Mouse (Mus musculus): Measurements from ENCODE around the gene Caap1. TPM values are rescaled to one million over a fixed set of nuclear protein-coding genes. Genes with fewer than 3 reads are reported as not detected.

Gene Caap1
- polyA plus RNA-seq, 1 experiment from 2014 or later: 25.1 TPM

GRCm38 (mm10) chr4:94572677-94573076 lies 16.1 kb upstream of the Caap1 start:
- H3K9me3 ChIP-seq (ENCODE audit: control insufficient read depth, low read length): no peaks in the 10 kb centered on the region
- H3K9ac ChIP-seq (ENCODE audit: low read depth, low read length): no peak overlapping the region
- H3K27me3 ChIP-seq (ENCODE audit: control insufficient read depth, insufficient read depth, low read length): no peaks in the 10 kb centered on the region
- H3K4me2 ChIP-seq (replicated peaks; ENCODE audit: low read depth, low read length): no peak overlapping the region
- H3K36me3 ChIP-seq (ENCODE audit: control insufficient read depth, insufficient read depth, low read length): peaks cover 55% of the 10 kb centered on the region
- 93% methylated on average over 4 of the region's 4 CpGs for WGBS
- no peak overlapping the region for H3K4me3 ChIP-seq (ENCODE audit: low read length)
- ATAC-seq (ENCODE audit: low FRiP score, low TSS enrichment): no peak
- H3K4me1 ChIP-seq (ENCODE audit: control insufficient read depth, insufficient read depth, low read length): no peaks in the 10 kb centered on the region
- H3K27ac ChIP-seq (ENCODE audit: low read depth, low read length): no peak overlapping the region

DNA sequence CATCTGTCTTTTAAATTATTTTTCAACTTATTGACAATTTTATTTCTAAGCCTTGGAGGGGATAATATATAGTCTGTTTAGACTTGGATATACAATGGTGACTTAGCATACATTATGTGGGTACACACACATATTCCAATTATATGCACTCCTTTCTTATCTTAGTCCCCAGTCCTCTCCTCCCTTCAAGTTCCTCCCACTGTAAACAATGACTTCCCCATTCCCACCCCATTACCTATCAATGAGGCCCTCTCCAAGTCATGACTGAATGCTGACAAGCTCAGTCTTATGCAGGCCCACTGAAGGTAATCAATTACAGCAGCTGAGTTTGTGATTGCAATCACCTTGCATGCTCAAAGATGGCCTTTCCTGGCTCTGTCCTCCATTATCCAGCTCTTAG lies 7.7 kb upstream of the Caap1 start:
- Histone ChIP-seq H3K9me3 (ENCODE audit: control insufficient read depth, low read length) (no peaks in the 10 kb centered on the region), H3K27me3 (ENCODE audit: control insufficient read depth, insufficient read depth, low read length) (no peaks in the 10 kb centered on the region), H3K9ac (ENCODE audit: low read depth, low read length) (no peak overlapping the region), H3K4me1 (ENCODE audit: control insufficient read depth, insufficient read depth, low read length) (no peaks in the 10 kb centered on the region), H3K36me3 (ENCODE audit: control insufficient read depth, insufficient read depth, low read length) (peaks cover 14% of the 10 kb centered on the region), H3K4me3 (ENCODE audit: low read length) (no peak overlapping the region), H3K27ac (ENCODE audit: low read depth, low read length) (no peak overlapping the region), H3K4me2 (replicated peaks; ENCODE audit: low read depth, low read length) (no peak overlapping the region)
- ATAC-seq (ENCODE audit: low FRiP score, low TSS enrichment): no peak

- 61% methylated on average over 7 of the region's 7 CpGs for WGBS
- no peak overlapping the region for H3K4me3 ChIP-seq (ENCODE audit: low read length)
- ATAC-seq (ENCODE audit: low FRiP score, low TSS enrichment): no peak
- no peak overlapping the region for H3K27ac ChIP-seq (ENCODE audit: low read depth, low read length)
- H3K27me3 ChIP-seq (ENCODE audit: control insufficient read depth, insufficient read depth, low read length): no peaks in the 10 kb centered on the region
- no peak overlapping the region for H3K9ac ChIP-seq (ENCODE audit: low read depth, low read length)
- H3K4me1 ChIP-seq (ENCODE audit: control insufficient read depth, insufficient read depth, low read length): no peaks in the 10 kb centered on the region
- no peaks in the 10 kb centered on the region for H3K9me3 ChIP-seq (ENCODE audit: control insufficient read depth, low read length)
- H3K4me2 ChIP-seq (replicated peaks; ENCODE audit: low read depth, low read length): no peak overlapping the region
- H3K36me3 ChIP-seq (ENCODE audit: control insufficient read depth, insufficient read depth, low read length): peaks cover 6% of the 10 kb centered on the region; the same call in 1 of the 2 replicates
These were observed 5.5 kb upstream of the Caap1 start for GRCm38 (mm10) chr4:94561954-94562648.

- no peak overlapping the region for H3K4me2 ChIP-seq (replicated peaks; ENCODE audit: low read depth, low read length)
- WGBS: 66% methylated on average over 1 of the region's 1 CpGs
- no peaks in the 10 kb centered on the region for H3K9me3 ChIP-seq (ENCODE audit: control insufficient read depth, low read length)
- H3K36me3 ChIP-seq (ENCODE audit: control insufficient read depth, insufficient read depth, low read length): no peaks in the 10 kb centered on the region
- no peak for ATAC-seq (ENCODE audit: low FRiP score, low TSS enrichment)
- no peak overlapping the region for H3K9ac ChIP-seq (ENCODE audit: low read depth, low read length)
- H3K4me3 ChIP-seq (ENCODE audit: low read length): no peak overlapping the region
- H3K27ac ChIP-seq (ENCODE audit: low read depth, low read length): no peak overlapping the region
- no peaks in the 10 kb centered on the region for H3K27me3 ChIP-seq (ENCODE audit: control insufficient read depth, insufficient read depth, low read length)
- H3K4me1 ChIP-seq (ENCODE audit: control insufficient read depth, insufficient read depth, low read length): peaks cover 4% of the 10 kb centered on the region
These were observed 3.7 kb upstream of the Caap1 start for GRCm38 (mm10) chr4:94560316-94560715.

DNA sequence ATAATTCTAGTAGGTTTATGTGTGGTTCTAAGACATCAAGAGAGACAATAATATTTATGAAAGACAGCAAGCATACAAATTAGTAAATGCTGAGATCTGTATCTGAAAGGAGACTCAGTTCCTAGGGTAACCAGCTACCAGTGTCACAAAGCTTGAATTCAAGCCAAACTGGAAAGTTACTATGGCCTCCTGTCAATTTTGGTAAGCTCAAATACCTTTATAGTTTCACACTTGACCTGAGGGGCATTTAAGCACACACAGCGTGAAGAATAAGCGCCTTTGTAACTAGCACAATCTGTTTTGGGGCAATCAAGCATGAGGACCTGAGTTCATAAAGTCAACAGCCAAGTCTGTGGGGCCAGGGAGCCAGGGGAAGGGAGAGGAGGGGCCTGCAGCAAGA lies 2.7 kb upstream of the Caap1 start:
- Histone ChIP-seq H3K27ac (ENCODE audit: low read depth, low read length) (no peak overlapping the region), H3K4me1 (ENCODE audit: control insufficient read depth, insufficient read depth, low read length) (peaks cover 8% of the 10 kb centered on the region), H3K9ac (ENCODE audit: low read depth, low read length) (no peak overlapping the region), H3K9me3 (ENCODE audit: control insufficient read depth, low read length) (no peaks in the 10 kb centered on the region), H3K36me3 (ENCODE audit: control insufficient read depth, insufficient read depth, low read length) (no peaks in the 10 kb centered on the region), H3K4me3 (ENCODE audit: low read length) (no peak overlapping the region), H3K4me2 (replicated peaks; ENCODE audit: low read depth, low read length) (no peak overlapping the region), H3K27me3 (ENCODE audit: control insufficient read depth, insufficient read depth, low read length) (no peaks in the 10 kb centered on the region)
- 38% methylated on average over 2 of the region's 2 CpGs for whole genome bisulfite sequencing
- ATAC-seq (ENCODE audit: low FRiP score, low TSS enrichment): no peak

DNA sequence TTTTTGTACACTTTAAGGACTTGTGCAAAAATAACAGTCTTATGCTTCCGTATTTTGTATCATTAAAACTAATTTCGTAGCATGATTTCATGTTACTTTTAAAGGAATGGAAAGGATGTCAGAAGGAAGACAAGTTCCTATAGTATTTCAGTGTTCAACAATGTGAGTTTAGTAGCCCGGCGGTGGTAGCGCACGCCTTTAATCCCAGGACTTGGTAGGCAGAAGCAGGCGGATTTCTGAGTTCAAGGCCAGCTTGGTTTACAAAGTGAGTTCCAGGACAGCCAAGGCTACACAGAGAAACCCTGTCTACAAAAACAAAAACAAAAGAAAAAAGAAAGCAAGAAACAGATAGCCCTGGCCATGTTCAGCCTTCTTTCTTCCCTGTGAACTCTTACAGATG lies 549 bp upstream of the Caap1 start:
- Histone ChIP-seq H3K36me3 (ENCODE audit: control insufficient read depth, insufficient read depth, low read length) (no peaks in the 10 kb centered on the region), H3K4me3 (ENCODE audit: low read length) (peak overlapping the region; percentile 96; the same call in 1 of the 2 replicates), H3K4me1 (ENCODE audit: control insufficient read depth, insufficient read depth, low read length) (peaks cover 8% of the 10 kb centered on the region), H3K9me3 (ENCODE audit: control insufficient read depth, low read length) (no peaks in the 10 kb centered on the region), H3K4me2 (replicated peaks; ENCODE audit: low read depth, low read length) (peak overlapping the region; percentile 62), H3K27me3 (ENCODE audit: control insufficient read depth, insufficient read depth, low read length) (no peaks in the 10 kb centered on the region), H3K27ac (ENCODE audit: low read depth, low read length) (no peak overlapping the region), H3K9ac (ENCODE audit: low read depth, low read length) (no peak overlapping the region)
- 72% methylated on average over 7 of the region's 7 CpGs for WGBS
- 0 out of 2 replicates have a peak, but pooled peaks have one; percentile 0 for ATAC-seq (ENCODE audit: low FRiP score, low TSS enrichment)

- Histone ChIP-seq H3K27ac (ENCODE audit: low read depth, low read length) (no peak overlapping the region), H3K4me2 (replicated peaks; ENCODE audit: low read depth, low read length) (peak overlapping the region; percentile 62), H3K9me3 (ENCODE audit: control insufficient read depth, low read length) (no peaks in the 10 kb centered on the region), H3K4me1 (ENCODE audit: control insufficient read depth, insufficient read depth, low read length) (peaks cover 8% of the 10 kb centered on the region), H3K4me3 (ENCODE audit: low read length) (peak overlapping the region; percentile 96; the same call in 1 of the 2 replicates), H3K27me3 (ENCODE audit: control insufficient read depth, insufficient read depth, low read length) (no peaks in the 10 kb centered on the region), H3K9ac (ENCODE audit: low read depth, low read length) (no peak overlapping the region), H3K36me3 (ENCODE audit: control insufficient read depth, insufficient read depth, low read length) (no peaks in the 10 kb centered on the region; the same call in 1 of the 2 replicates)
- WGBS: 91% methylated on average over 5 of the region's 5 CpGs
- no peak for ATAC-seq (ENCODE audit: low FRiP score, low TSS enrichment)
These were observed 1.6 kb downstream of the Caap1 start for GRCm38 (mm10) chr4:94554955-94555494.

GRCm38 (mm10) chr4:94544321-94544720 lies 12.3 kb downstream of the Caap1 start:
- no peak overlapping the region for H3K4me2 ChIP-seq (replicated peaks; ENCODE audit: low read depth, low read length)

GRCm38 (mm10) chr4:94543041-94543440 lies 13.6 kb downstream of the Caap1 start:
- 89% methylated on average over 4 of the region's 4 CpGs for WGBS
- Histone ChIP-seq H3K4me3 (ENCODE audit: low read length) (no peak overlapping the region), H3K27ac (ENCODE audit: low read depth, low read length) (no peak overlapping the region), H3K4me1 (ENCODE audit: control insufficient read depth, insufficient read depth, low read length) (no peaks in the 10 kb centered on the region), H3K36me3 (ENCODE audit: control insufficient read depth, insufficient read depth, low read length) (peaks cover 11% of the 10 kb centered on the region; the same call in 1 of the 2 replicates), H3K9me3 (ENCODE audit: control insufficient read depth, low read length) (no peaks in the 10 kb centered on the region), H3K4me2 (replicated peaks; ENCODE audit: low read depth, low read length) (no peak overlapping the region), H3K9ac (ENCODE audit: low read depth, low read length) (no peak overlapping the region), H3K27me3 (ENCODE audit: control insufficient read depth, insufficient read depth, low read length) (no peaks in the 10 kb centered on the region)
- ATAC-seq (ENCODE audit: low FRiP score, low TSS enrichment): no peak

More at GRCm38 (mm10) chr4:94544321-94544720, 12.3 kb downstream of the Caap1 start:
- no peak for ATAC-seq (ENCODE audit: low FRiP score, low TSS enrichment)
- H3K9ac ChIP-seq (ENCODE audit: low read depth, low read length): no peak overlapping the region
- H3K4me1 ChIP-seq (ENCODE audit: control insufficient read depth, insufficient read depth, low read length): no peaks in the 10 kb centered on the region
- H3K36me3 ChIP-seq (ENCODE audit: control insufficient read depth, insufficient read depth, low read length): peaks cover 13% of the 10 kb centered on the region; the same call in 1 of the 2 replicates
- H3K4me3 ChIP-seq (ENCODE audit: low read length): no peak overlapping the region
- H3K9me3 ChIP-seq (ENCODE audit: control insufficient read depth, low read length): no peaks in the 10 kb centered on the region
- 86% methylated on average over 7 of the region's 7 CpGs for WGBS
- no peaks in the 10 kb centered on the region for H3K27me3 ChIP-seq (ENCODE audit: control insufficient read depth, insufficient read depth, low read length)
- H3K27ac ChIP-seq (ENCODE audit: low read depth, low read length): no peak overlapping the region
